Mouse (Mus musculus): ENCODE results near the gene Nfatc3.
"Not testable (repeated sequence)": the region's sequence is repeated elsewhere in the genome, so short reads cannot be mapped to it uniquely, and the experiment has no call there.

Nfatc3 gene

GRCm38 (mm10) chr8:106058731-106059612, at the start of gene Nfatc3:
Gene Nfatc3 (plus strand): TSS chr8:106058840.
- in situ Hi-C loops (cut with MboI, MseI), result no loop called here

GRCm38 (mm10) chr8:106010748-106011642, 47.6 kb upstream of the Nfatc3 start:
- in situ Hi-C loops (cut with MboI, MseI), result no loop called here

DNA sequence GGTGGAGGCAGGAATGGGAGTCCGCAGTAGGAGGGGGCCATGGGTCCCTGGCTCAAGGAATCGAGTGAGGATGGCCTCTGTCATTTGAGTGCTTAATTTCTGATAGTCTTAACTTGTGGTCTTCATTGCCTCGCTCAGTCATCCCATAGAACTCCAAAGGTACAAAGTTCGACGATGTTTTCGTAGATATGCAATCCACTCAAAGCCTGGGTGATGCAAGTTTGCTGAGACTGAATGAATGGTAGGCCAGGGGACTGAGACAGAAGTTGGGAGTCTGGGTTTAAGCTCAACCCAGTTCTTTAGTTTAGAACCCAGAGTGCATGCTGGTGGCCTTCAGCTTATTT, 47.0 kb upstream of the Nfatc3 start, which contains the start of gene Ddx28:
Gene Ddx28 (minus strand): TSS at position 240 of the 344 bp plus-strand sequence.
- in situ Hi-C loops (cut with MboI, MseI), result no loop called here

DNA sequence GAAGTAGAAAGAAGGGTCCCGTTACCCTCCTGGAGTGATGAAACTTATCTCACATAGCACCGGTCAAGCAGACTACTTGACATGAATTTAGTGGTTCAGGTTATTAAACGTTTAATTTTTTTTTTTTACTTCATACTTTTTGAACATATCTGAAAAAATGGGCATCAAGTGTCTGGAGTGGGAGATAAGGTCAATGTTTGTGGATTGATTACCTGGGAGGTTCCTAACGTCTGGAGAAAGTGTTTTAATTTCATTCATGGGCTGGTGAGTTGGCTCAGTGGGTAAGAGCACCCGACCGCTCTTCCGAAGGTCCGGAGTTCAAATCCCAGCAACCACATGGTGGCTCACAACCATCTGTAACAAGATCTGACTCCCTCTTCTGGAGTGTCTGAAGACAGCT, 46.4 kb upstream of the Nfatc3 start:
- in situ Hi-C loops (cut with MboI, MseI), result not testable (repeated sequence)

- in situ Hi-C loops (cut with MboI, MseI), result no loop called here
Observed at GRCm38 (mm10) chr8:106016284-106016683, 42.4 kb upstream of the Nfatc3 start.

DNA sequence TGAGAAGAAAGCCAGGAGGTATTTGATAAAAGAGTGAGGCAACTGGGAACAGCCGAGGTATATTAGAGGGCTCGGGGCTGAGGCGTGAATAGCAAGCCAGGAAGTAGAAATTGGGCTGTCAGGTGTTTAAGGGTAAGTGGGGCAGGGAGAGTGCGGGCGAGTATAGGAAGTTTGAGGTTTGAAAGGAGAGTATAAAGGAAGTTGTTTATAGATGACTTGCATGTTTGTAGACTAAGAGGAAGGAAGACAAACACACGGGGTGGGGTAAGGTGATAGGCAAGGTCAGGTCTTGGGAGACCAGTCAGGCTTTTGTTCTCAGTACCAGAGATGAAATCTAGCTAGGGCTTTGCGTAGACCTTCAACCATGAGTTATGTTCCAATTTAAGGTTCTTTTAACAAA, 41.5 kb upstream of the Nfatc3 start:
- in situ Hi-C loops (cut with MboI, MseI), result no loop called here

DNA sequence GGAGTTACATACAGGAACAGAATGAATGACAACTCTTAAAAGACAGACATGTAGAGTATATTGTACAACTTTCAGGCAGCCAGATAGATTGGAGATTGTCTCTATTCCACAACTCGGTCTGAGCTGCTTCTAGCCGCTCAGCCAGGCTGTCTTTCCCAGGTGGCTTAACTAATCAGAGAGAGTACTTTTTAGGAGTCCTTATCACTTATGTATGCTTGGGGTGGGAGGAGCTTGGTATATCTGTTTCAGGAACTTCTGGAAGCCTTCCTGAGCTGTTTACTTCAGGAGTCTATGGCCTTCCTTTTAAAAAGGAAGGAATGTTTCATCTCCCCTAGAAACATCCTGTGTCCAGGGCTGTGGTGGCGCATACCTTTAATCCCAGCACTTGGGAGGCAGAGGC, 40.6 kb upstream of the Nfatc3 start:
- in situ Hi-C loops (cut with MboI, MseI), result no loop called here

GRCm38 (mm10) chr8:106022483-106022882, 36.2 kb upstream of the Nfatc3 start:
- in situ Hi-C loops (cut with MboI, MseI), result loop anchor here (5.0 kb wide), 1 partner anchor 35 kb away; no protein-coding TSS in a partner anchor

DNA sequence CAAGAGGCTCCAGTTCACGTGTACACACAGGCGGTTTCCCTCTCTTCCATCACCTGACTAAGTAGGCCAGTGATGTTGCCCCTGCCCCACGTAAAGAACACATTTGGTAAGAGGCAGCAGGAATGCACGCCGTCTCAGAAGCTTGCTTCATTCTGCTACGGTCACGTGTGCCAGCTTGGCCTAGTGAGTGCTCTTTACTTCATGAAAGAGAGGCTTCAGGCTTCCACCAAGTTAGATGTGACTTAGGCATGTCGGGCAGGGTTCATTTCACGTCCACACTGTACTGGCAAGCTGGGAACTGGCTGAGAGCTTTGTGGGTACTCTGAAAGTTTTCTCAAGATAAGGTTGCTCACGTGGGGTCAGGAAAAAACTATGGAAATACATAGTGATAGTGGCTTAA, 19.9 kb upstream of the Nfatc3 start:
- in situ Hi-C loops (cut with MboI, MseI), result no loop called here

- in situ Hi-C loops (cut with MboI, MseI), result no loop called here
Observed at GRCm38 (mm10) chr8:106039605-106040004, 19.0 kb upstream of the Nfatc3 start.

DNA sequence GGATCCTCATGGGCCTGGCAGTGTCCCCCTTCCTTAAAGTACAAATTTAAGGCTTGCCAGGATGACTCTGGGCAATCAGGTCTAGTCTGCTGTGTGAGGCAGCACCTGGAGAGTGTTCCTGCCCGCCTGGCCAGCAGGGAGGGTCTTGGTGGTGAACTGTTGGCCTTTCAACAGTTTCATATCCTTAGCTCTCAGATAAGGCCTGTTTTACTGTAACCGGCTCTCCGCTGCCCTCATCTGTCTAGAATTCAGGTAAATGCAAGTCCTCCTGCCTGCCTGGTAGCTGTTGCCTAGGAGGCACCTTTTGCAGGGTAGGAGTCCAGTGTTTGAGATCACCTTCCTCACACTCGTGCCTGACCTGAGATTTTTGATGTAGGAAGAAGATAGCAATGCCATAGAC, 18.4 kb upstream of the Nfatc3 start:
- in situ Hi-C loops (cut with MboI, MseI), result no loop called here

DNA sequence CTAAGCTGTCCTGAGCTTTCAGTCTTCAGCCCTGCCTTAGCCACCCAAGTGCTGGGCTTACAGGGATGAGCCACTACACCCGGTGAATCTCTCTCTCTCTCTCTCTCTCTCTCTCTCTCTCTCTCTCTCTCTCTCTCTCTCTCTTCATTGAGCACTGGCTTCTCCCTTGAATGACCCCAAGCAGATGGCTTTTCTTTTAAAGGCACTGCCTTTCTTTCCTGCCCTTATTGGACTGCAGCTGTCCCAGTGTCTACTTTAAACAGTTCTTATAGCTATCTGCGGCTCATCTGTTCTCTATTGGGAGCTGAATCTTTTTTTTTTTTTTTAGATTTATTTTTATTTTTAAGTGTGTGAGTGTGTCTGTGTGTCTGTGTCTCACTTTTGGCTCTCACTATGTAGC, 15.6 kb upstream of the Nfatc3 start:
- in situ Hi-C loops (cut with MboI, MseI), result no loop called here

DNA sequence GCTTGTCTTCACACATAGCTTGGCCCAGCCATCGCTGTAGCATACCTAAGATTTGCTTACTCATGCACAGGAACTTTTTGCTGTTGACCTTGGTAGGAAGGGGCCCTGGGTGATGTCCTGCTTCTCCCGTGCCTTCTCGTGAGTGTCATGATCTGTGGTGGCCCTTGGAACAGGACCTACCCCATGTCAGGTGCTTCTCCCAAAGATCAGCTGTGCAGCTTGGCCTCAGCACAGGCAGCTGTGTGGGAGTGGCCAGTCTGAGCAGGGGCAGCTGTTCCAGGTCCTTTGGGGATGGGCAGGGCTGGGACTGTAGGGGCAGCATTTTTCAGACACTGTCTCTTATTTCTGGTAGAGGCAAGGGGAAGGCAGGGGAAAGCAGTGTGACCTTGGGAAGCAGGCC, 14.5 kb upstream of the Nfatc3 start:
- in situ Hi-C loops (cut with MboI, MseI), result no loop called here

- in situ Hi-C loops (cut with MboI, MseI), result no loop called here
Observed at GRCm38 (mm10) chr8:106046872-106047559, 11.6 kb upstream of the Nfatc3 start.

DNA sequence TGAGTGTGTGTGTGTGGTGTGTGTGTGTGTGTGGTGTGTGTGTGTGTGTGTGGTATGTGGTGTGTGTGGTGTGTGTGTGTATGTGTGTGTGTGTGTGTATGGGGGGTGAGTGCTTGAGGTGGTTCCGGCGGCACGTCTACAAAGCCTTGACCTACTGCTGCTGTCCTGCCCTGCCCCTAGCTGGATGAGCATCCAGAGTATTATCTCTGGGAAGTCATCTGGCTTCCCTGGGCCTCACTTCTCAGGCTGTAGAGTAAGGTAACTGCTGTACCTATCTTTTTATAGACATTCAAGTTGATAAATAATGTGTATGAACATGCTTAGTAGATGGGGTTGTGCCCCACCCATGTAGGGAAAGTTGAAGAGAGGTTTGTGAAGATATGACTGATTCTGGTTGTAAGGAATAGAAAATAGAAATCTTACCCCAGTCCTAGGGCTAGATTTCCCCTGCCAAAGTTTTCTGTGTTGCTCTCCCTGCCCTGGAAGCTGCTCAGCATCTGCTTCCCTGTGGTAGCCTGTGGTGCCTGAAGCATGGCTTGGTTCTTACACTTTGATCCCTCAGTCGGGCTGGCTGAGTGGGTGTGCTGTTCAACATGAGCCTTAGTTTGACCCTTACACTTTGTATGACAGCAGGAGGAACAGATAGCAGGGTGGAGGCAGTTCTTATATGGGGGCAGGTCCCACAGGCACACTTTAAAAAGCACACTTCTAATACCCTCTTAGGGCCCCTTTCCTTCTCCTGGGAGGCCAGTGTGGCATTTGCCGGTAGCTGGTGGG, 10.6 kb upstream of the Nfatc3 start:
- in situ Hi-C loops (cut with MboI, MseI), result no loop called here

- in situ Hi-C loops (cut with MboI, MseI), result no loop called here
Observed at GRCm38 (mm10) chr8:106049840-106050239, 8.8 kb upstream of the Nfatc3 start.

DNA sequence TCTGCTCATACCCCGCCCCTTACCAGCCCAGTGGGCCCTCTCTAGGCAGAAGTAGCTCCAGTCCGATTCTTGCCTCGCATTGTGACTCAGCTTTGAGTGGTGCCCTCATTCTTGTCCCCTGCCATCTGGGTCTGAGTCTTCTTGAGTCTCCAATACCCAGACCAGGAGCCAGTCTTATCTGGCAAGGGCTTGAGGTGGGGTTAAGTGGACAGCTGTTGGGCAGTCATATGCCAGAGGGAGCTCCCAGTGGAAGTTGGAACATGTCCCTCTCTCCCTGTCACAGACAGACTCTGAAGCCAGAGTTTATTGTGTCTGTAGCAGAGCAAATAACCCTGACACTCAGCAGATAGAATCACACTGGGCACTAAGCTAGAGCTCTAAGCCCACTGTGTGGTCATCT, 7.6 kb upstream of the Nfatc3 start:
- in situ Hi-C loops (cut with MboI, MseI), result no loop called here

DNA sequence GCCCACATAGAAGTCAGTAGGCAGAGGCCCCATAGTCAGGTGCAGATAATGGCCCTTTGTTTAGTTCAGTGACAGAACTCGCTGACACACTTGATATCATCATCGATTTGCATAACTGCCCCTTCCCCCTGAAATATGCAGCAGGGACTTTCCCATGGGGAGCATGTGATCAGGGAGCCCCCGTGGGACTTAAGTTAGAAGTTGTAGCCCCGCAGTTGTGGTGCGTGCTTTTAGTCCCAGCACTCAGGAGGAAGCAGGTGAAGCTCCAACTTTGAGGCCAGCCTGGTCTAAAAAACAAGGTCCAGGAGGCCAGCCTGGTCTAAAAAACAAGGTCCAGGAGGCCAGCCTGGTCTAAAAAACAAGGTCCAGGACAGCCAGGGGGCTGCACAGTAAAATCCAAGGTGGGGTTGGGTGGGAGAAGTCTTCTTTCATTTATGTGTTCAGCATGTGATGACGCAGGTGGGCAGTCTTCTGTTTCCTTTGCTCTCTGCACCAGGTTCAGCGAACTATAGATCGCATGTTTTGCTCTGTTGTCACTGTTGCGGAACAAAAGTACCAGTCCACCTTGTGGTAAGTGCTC, 6.0 kb upstream of the Nfatc3 start:
- in situ Hi-C loops (cut with MboI, MseI), result no loop called here

DNA sequence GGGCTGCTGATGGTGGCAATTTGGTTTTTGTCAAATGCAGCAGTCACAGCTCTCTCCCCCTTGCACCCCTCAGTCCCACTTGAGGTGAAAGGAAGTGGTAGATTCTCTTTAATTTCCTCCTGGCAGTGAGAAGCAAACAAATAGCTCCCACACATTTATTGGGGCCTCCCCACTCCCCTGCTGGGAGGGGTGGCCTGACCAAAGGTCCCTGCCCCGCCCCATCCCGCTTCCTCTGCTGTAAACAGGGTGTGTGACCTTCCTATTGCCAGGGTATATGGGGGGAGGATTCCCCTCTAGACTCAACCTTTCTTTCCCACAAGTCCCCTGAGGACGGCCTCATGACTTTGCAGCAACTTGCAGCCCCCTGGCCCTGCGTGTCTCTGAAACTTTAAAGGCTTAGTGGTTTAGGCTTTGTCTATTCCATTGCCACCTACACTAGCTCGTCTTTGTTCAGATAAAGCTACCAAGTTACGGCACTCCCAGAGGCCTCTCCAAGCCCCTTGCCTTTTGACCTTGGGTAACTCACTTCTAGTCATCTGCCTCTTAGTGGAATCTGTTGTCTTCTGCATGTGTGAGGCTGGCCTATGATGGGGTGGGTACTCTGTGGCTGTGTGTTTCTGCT, 4.3 kb upstream of the Nfatc3 start:
- in situ Hi-C loops (cut with MboI, MseI), result no loop called here

DNA sequence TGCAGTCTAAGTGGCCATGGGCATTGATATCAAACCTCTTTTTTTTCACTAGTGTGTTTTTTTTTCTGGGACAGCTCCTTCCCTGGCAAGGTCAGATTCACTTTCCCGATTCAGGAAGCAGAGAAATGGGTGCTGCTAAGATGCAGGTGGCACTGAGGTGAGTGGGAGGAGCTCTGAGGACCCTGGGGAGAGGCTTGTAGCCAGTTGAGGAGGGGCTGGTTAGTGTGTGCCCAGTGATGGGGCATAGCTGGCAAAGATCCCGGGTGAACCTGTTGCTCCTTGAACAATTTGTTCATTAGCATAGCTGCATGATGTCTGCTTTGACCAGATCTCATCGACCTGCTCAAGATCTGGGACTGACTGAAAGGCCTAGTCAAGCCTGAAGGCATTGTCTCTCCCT, 3.6 kb upstream of the Nfatc3 start:
- in situ Hi-C loops (cut with MboI, MseI), result no loop called here
